Mouse (Mus musculus): ENCODE measurements around the gene Fcgr3. TPM values are rescaled to one million over a fixed set of nuclear protein-coding genes. Genes with fewer than 3 reads are reported as not detected.
"Not testable (repeated sequence)": the region's sequence is repeated elsewhere in the genome, so short reads cannot be mapped to it uniquely, and the experiment has no call there.

The Fcgr3 gene
- polyA plus RNA-seq, 1 experiment from 2014 or later = 9.4 TPM

GRCm38 (mm10) chr1:171101733-171102546 is 37.2 kb upstream of the Fcgr3 start:
- peaks cover 12% of the 10 kb centered on the region for H3K4me1 ChIP-seq
- WGBS = under 1% methylated on average over 40 of the region's 40 CpGs
- ATAC-seq (ENCODE audit: insufficient number of reproducible peaks, insufficient read depth, low FRiP score, low TSS enrichment, low read depth) = peak; percentile 72
- H3K4me2 ChIP-seq = peak overlapping the region; percentile 65
- peak overlapping the region; percentile 67 for H3K4me3 ChIP-seq
- no peaks in the 10 kb centered on the region for H3K27me3 ChIP-seq
- H3K36me3 ChIP-seq = no peaks in the 10 kb centered on the region
- peak overlapping the region; percentile 68 for H3K9ac ChIP-seq
- H3K27ac ChIP-seq = peak overlapping the region; percentile 64
- H3K9me3 ChIP-seq = no peaks in the 10 kb centered on the region

- ATAC-seq (ENCODE audit: insufficient number of reproducible peaks, insufficient read depth, low FRiP score, low TSS enrichment, low read depth) = no peak
- H3K4me1 ChIP-seq = peaks cover 17% of the 10 kb centered on the region
- no peak overlapping the region for H3K4me3 ChIP-seq
- 40% methylated on average over 2 of the region's 2 CpGs for WGBS
- H3K27me3 ChIP-seq = no peaks in the 10 kb centered on the region
- no peak overlapping the region for H3K27ac ChIP-seq
- no peak overlapping the region for H3K4me2 ChIP-seq
- no peaks in the 10 kb centered on the region for H3K36me3 ChIP-seq
- no peaks in the 10 kb centered on the region for H3K9me3 ChIP-seq
- H3K9ac ChIP-seq = no peak overlapping the region
Measured at GRCm38 (mm10) chr1:171101033-171101432, 36.3 kb upstream of the Fcgr3 start.

- Histone ChIP-seq H3K36me3 (no peaks in the 10 kb centered on the region), H3K4me3 (no peak overlapping the region), H3K4me2 (no peak overlapping the region), H3K27ac (no peak overlapping the region), H3K27me3 (no peaks in the 10 kb centered on the region; the same call in 1 of the 2 replicates), H3K4me1 (peaks cover 8% of the 10 kb centered on the region), H3K9me3 (no peaks in the 10 kb centered on the region), H3K9ac (no peak overlapping the region)
- ATAC-seq (ENCODE audit: insufficient number of reproducible peaks, insufficient read depth, low FRiP score, low TSS enrichment, low read depth) = no peak
- WGBS = 24% methylated on average over 2 of the region's 2 CpGs
Measured at GRCm38 (mm10) chr1:171097612-171098011, 32.9 kb upstream of the Fcgr3 start.

- H3K36me3 ChIP-seq = no peaks in the 10 kb centered on the region
- no peak overlapping the region for H3K9ac ChIP-seq
- no peak overlapping the region for H3K27ac ChIP-seq
- no peaks in the 10 kb centered on the region for H3K9me3 ChIP-seq
- ATAC-seq (ENCODE audit: insufficient number of reproducible peaks, insufficient read depth, low FRiP score, low TSS enrichment, low read depth) = no peak
- no peaks in the 10 kb centered on the region; the same call in 1 of the 2 replicates for H3K27me3 ChIP-seq
- no peak overlapping the region for H3K4me3 ChIP-seq
- H3K4me2 ChIP-seq = no peak overlapping the region
- H3K4me1 ChIP-seq = peaks cover 8% of the 10 kb centered on the region
Measured at GRCm38 (mm10) chr1:171097136-171097535, 32.4 kb upstream of the Fcgr3 start.

GRCm38 (mm10) chr1:171096110-171096964 is 31.6 kb upstream of the Fcgr3 start:
- no peaks in the 10 kb centered on the region for H3K36me3 ChIP-seq
- no peak for ATAC-seq (ENCODE audit: insufficient number of reproducible peaks, insufficient read depth, low FRiP score, low TSS enrichment, low read depth)
- no peaks in the 10 kb centered on the region; the same call in 1 of the 2 replicates for H3K27me3 ChIP-seq
- no peak overlapping the region; the same call in 1 of the 2 replicates for H3K27ac ChIP-seq
- 23% methylated on average over 10 of the region's 10 CpGs for WGBS
- no peak overlapping the region for H3K4me3 ChIP-seq
- peaks cover 8% of the 10 kb centered on the region for H3K4me1 ChIP-seq
- no peak overlapping the region for H3K9ac ChIP-seq
- no peaks in the 10 kb centered on the region for H3K9me3 ChIP-seq
- H3K4me2 ChIP-seq = peak overlapping the region; percentile 28

- Histone ChIP-seq H3K4me2 (no peak overlapping the region), H3K9me3 (no peaks in the 10 kb centered on the region), H3K4me1 (peaks cover 5% of the 10 kb centered on the region; the same call in 1 of the 2 replicates), H3K9ac (no peak overlapping the region), H3K27me3 (no peaks in the 10 kb centered on the region; the same call in 1 of the 2 replicates), H3K27ac (no peak overlapping the region), H3K36me3 (no peaks in the 10 kb centered on the region), H3K4me3 (no peak overlapping the region)
- WGBS = 57% methylated on average over 4 of the region's 4 CpGs
- no peak for ATAC-seq (ENCODE audit: insufficient number of reproducible peaks, insufficient read depth, low FRiP score, low TSS enrichment, low read depth)
Measured at GRCm38 (mm10) chr1:171094424-171094823, 29.7 kb upstream of the Fcgr3 start.

GRCm38 (mm10) chr1:171090761-171091160 is 26.0 kb upstream of the Fcgr3 start:
- Histone ChIP-seq H3K36me3 (no peaks in the 10 kb centered on the region), H3K27me3 (peaks cover 17% of the 10 kb centered on the region), H3K9ac (no peak overlapping the region), H3K4me3 (no peak overlapping the region), H3K9me3 (no peaks in the 10 kb centered on the region), H3K4me2 (no peak overlapping the region), H3K4me1 (0 out of 2 replicates have a peak, but pooled peaks cover 3% of the 10 kb centered on the region), H3K27ac (no peak overlapping the region)
- 70% methylated on average over 2 of the region's 2 CpGs for WGBS
- no peak for ATAC-seq (ENCODE audit: insufficient number of reproducible peaks, insufficient read depth, low FRiP score, low TSS enrichment, low read depth)

GRCm38 (mm10) chr1:171089891-171090290 is 25.2 kb upstream of the Fcgr3 start:
- WGBS = 82% methylated on average over 1 of the region's 1 CpGs
- Histone ChIP-seq H3K9me3 (no peaks in the 10 kb centered on the region), H3K9ac (no peak overlapping the region), H3K4me1 (0 out of 2 replicates have a peak, but pooled peaks cover 3% of the 10 kb centered on the region), H3K36me3 (no peaks in the 10 kb centered on the region), H3K4me2 (no peak overlapping the region), H3K4me3 (no peak overlapping the region), H3K27me3 (peaks cover 20% of the 10 kb centered on the region), H3K27ac (no peak overlapping the region)
- no peak for ATAC-seq (ENCODE audit: insufficient number of reproducible peaks, insufficient read depth, low FRiP score, low TSS enrichment, low read depth)

- peak overlapping the region; percentile 51 for H3K4me2 ChIP-seq
Measured at GRCm38 (mm10) chr1:171088237-171088869, 23.6 kb upstream of the Fcgr3 start.

GRCm38 (mm10) chr1:171085718-171086117 is 21.0 kb upstream of the Fcgr3 start:
- Histone ChIP-seq H3K9me3 (no peaks in the 10 kb centered on the region), H3K4me3 (peak overlapping the region; percentile 49), H3K4me1 (0 out of 2 replicates have a peak, but pooled peaks cover 3% of the 10 kb centered on the region), H3K4me2 (peak overlapping the region; percentile 79), H3K27ac (no peak overlapping the region), H3K27me3 (peaks cover 28% of the 10 kb centered on the region), H3K9ac (peak overlapping the region; percentile 64), H3K36me3 (no peaks in the 10 kb centered on the region)
- 1% methylated on average over 26 of the region's 26 CpGs for WGBS
- no peak for ATAC-seq (ENCODE audit: insufficient number of reproducible peaks, insufficient read depth, low FRiP score, low TSS enrichment, low read depth)

More at GRCm38 (mm10) chr1:171088237-171088869, 23.6 kb upstream of the Fcgr3 start:
- H3K4me1 ChIP-seq; H3K27ac ChIP-seq; H3K36me3 ChIP-seq; H3K9me3 ChIP-seq; ATAC-seq (ENCODE audit: insufficient number of reproducible peaks, insufficient read depth, low FRiP score, low TSS enrichment, low read depth); H3K9ac ChIP-seq: not testable (repeated sequence)
- Histone ChIP-seq H3K27me3 (peaks cover 20% of the 10 kb centered on the region), H3K4me3 (0 out of 2 replicates have a peak overlapping the region, but pooled peaks have one; percentile 7)
- WGBS = 5% methylated on average over 10 of the region's 10 CpGs
